14 mouse cellular contexts compared by ENCODE assay signal in genomic region chr13:36533966-36534540, GRCm38 (mm10).
A peak's percentile ranks its signal among the peaks of the same experiment; 100 is the strongest.
DNase-seq lines count a peak whose midpoint lies in the region; ATAC-seq and TF ChIP-seq lines count a peak whose summit lies in the region.
"Had no signal": no experiment of that assay in that cellular context is flagged by ENCODE, and none has a peak within 500 bp of the region (broad histone marks: within the 10 kb centered on the region; RNA-seq: fewer than 3 reads in every experiment).

No protein-coding gene starts in this region.

- DNase-seq in 416B (ENCODE audit: low read depth): peak; percentile 55
- peak; percentile 57 to 65 for DNase-seq in kidney, postnatal 36 days
- DNase-seq in layer of hippocampus, adult 18-20 months (ENCODE audit: low spot score in 2 of 2): no peak
- no peak for DNase-seq in embryo, embryonic 11 days
- no peak for DNase-seq in heart, postnatal 10 days
- DNase-seq: cerebellum, adult 8-10 months; lung, adult 2 months; thymus, adult 18-20 months had no signal

- no peak overlapping the region for H3K9ac ChIP-seq in intestine, embryonic 16.5 days (ENCODE audit: low read depth, low read length)
- no peak overlapping the region for H3K9ac ChIP-seq in intestine, embryonic 15.5 days
- H3K9ac ChIP-seq: embryonic facial prominence, embryonic 13.5 days had no signal

- H3K36me3 ChIP-seq in intestine, embryonic 16.5 days (ENCODE audit: control insufficient read depth, insufficient read depth, low read length): no peaks in the 10 kb centered on the region
- no peaks in the 10 kb centered on the region for H3K36me3 ChIP-seq in intestine, embryonic 15.5 days
- H3K36me3 ChIP-seq: embryonic facial prominence, embryonic 13.5 days had no signal

- H3K4me3 ChIP-seq in intestine, embryonic 16.5 days (ENCODE audit: low read length): no peak overlapping the region
- no peak overlapping the region for H3K4me3 ChIP-seq in intestine, embryonic 15.5 days (replicated peaks)
- H3K4me3 ChIP-seq in bone marrow macrophage, adult 2 months (ENCODE audit: insufficient read depth, low read length): no peak overlapping the region
- H3K4me3 ChIP-seq: embryonic facial prominence, embryonic 13.5 days; megakaryocyte, embryonic 14.5 days had no signal

- H3K4me1 ChIP-seq in intestine, embryonic 16.5 days (ENCODE audit: control insufficient read depth, insufficient read depth, low read length): peaks cover 3% of the 10 kb centered on the region; the same call in 1 of the 2 replicates
- peaks cover 2% of the 10 kb centered on the region; the same call in 1 of the 2 replicates for H3K4me1 ChIP-seq in intestine, embryonic 15.5 days (replicated peaks)
- peaks cover 19% of the 10 kb centered on the region for H3K4me1 ChIP-seq in bone marrow macrophage, adult 2 months (ENCODE audit: control insufficient read depth, insufficient read depth, low read length)
- H3K4me1 ChIP-seq: megakaryocyte, embryonic 14.5 days had no signal

- TF ChIP-seq CTCF in bone marrow macrophage, adult 2 months (IDR thresholded peaks at IDR 0.05; ENCODE audit: low read depth, low read length): no peak

- no peak overlapping the region for H3K27ac ChIP-seq in intestine, embryonic 16.5 days (ENCODE audit: low read length)
- H3K27ac ChIP-seq in intestine, embryonic 15.5 days: no peak overlapping the region
- peak overlapping the region; percentile 73 for H3K27ac ChIP-seq in bone marrow macrophage, adult 2 months (ENCODE audit: insufficient read depth, low read depth, low read length)
- H3K27ac ChIP-seq: embryonic facial prominence, embryonic 13.5 days had no signal

- intact Hi-C loops in heart, postnatal 10 days (cut with DNase I): no loop called here

- TF ChIP-seq POLR2A in bone marrow macrophage, adult 2 months (IDR thresholded peaks at IDR 0.05; ENCODE audit: borderline replicate concordance, low read depth, low read length): no peak

- peak; percentile 60 for ATAC-seq in intestine, embryonic 16.5 days
- no peak for ATAC-seq in intestine, embryonic 15.5 days
- ATAC-seq: Patski had no signal

- no peaks in the 10 kb centered on the region for H3K27me3 ChIP-seq in intestine, embryonic 16.5 days (replicated peaks; ENCODE audit: control insufficient read depth, insufficient read depth, low read length)
- H3K27me3 ChIP-seq in intestine, embryonic 15.5 days (replicated peaks): no peaks in the 10 kb centered on the region
- H3K27me3 ChIP-seq: embryonic facial prominence, embryonic 13.5 days; megakaryocyte, embryonic 14.5 days; Patski had no signal

- no peak overlapping the region for H3K4me2 ChIP-seq in intestine, embryonic 16.5 days (ENCODE audit: low read depth, low read length)
- H3K4me2 ChIP-seq in intestine, embryonic 15.5 days (replicated peaks): no peak overlapping the region
- H3K4me2 ChIP-seq: embryonic facial prominence, embryonic 13.5 days had no signal

- no peaks in the 10 kb centered on the region for H3K9me3 ChIP-seq in intestine, embryonic 16.5 days (ENCODE audit: control insufficient read depth, low read length)
- H3K9me3 ChIP-seq in intestine, embryonic 15.5 days: no peaks in the 10 kb centered on the region
- H3K9me3 ChIP-seq: embryonic facial prominence, embryonic 13.5 days had no signal

- 61% methylated on average over 8 of the region's 8 CpGs for WGBS in intestine, embryonic 16.5 days
- 68% methylated on average over 8 of the region's 8 CpGs for WGBS in intestine, embryonic 15.5 days

Comparison
In these comparisons a context has a peak if more than half of its experiments do, and no peak if none do; other contexts are left out.
1. DNase-seq: peak in 416B (single experiment) and kidney, postnatal 36 days (2 of 2); none in layer of hippocampus, adult 18-20 months (0 of 2), embryo, embryonic 11 days (single experiment) and heart, postnatal 10 days (0 of 2).